Mouse (Mus musculus): ENCODE measurements around the gene Qrsl1.
A peak's percentile ranks its signal among the peaks of the same experiment; 100 is the strongest.
"Not testable (repeated sequence)": the region's sequence is repeated elsewhere in the genome, so short reads cannot be mapped to it uniquely, and the experiment has no call there.

The Qrsl1 gene

GRCm38 (mm10) chr10:43901578-43902194 lies at the start of gene Qrsl1, which contains the start of gene Rtn4ip1:
TSS of gene Qrsl1 (minus strand) at chr10:43901745.
TSS of gene Rtn4ip1 (plus strand) at chr10:43901807.
- peak; percentile 91 for DNase-seq (ENCODE audit: low spot score)

DNA sequence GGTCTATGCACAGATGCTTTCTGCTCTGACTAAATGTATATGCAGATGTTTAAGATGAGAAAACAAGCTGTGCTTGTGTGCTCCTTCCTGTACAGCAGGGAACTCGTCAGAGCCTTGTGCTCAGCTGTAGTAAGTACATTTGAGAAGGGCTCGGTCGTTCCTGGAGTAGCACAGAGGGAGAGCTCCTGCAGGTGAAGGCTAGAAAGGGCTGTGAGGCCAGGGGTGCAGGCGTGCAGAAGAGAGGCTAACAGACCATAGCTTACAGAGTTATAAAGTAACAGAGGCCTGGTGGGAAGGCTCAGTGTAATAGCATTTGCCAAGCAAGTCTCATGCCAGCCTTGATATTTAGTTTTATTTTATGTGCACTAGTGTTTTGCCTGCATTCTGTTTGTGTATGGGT lies 43.9 kb upstream of the Qrsl1 start:
- DNase-seq (ENCODE audit: low spot score), result no peak

DNA sequence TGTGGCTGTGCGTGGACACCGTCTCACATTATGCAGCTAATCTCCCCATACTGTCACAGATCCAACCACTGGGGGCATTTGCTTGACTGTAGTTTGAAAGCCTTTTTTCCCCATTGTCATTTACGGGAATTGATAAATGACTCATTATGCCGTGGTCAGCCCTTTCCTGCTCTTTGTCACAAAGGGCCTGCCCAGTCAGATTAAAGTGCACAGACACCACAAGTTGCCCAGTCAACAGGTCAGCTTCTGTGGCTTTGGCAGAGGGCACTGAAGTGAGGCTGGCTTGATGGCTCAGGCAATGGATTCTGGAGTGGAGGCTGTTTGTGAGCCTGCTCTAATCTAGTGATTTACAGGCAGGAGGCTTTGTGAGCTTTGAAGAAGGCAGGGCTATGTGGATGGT lies 42.2 kb upstream of the Qrsl1 start:
- DNase-seq (ENCODE audit: low spot score), result no peak

DNA sequence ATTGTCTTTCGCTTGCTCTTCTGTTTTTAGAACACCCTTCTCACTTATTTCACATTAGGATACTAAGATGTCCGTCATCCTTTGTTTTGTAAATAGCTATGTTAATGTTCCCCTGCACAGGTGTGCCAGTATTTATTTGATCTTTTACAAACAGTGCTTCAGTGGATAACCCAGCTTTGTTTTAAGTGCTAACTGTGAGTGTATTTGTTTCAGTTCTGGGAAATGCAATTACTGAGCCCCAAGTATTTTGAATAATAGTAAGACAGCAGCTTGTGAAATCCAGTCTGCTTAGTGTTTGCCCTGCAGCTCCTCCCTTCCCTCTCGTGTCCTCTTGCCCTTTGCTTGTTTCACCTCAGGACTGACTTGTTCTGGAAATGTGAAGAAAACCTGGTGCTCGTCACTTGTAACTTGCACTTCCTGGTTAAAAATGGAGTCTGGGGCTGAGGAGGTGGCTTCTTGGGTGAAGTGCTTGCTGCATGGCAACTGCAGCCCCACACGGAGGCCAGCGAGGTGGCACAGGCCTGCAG lies 37.7 kb upstream of the Qrsl1 start:
- no peak for DNase-seq (ENCODE audit: low spot score)

DNA sequence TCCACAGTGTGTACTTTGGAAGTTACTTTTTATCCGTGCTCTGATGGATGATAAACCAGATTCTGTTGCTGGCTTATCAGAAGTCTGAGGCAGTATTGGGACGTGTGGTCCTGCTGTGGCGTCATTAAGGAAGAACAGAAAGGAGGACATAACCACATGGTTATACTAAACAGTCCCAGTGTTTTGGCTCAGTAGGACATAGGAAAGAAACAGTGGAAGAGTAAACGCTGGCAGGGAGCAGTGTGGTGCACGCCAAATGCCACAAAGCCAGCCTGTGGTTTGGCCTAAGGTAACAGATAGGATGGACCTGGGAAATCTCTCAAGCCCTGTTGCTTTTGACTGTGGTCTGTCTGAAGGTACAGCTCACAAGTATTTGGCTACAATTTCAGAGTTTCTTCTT lies 27.1 kb upstream of the Qrsl1 start:
- no peak for DNase-seq (ENCODE audit: low spot score)

DNA sequence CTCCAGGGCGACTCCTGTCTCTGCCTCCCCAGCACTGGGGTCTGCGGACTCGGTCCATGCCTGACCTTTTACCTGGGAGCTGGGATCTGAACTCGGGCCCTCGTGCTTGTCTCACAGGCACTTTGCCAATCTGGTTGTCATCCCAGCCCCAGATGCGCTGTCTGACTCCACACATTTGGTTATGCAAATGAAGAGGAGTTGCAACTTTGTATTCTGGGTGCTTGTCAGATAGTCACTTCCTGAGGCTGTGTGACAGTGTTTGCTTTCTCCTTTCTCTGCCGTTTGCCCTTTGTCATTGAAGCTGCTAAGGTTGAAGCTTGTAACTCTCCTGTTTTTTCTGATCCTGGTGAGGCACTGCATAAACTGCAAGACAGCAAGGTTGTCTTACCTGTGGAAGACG lies 26.2 kb upstream of the Qrsl1 start:
- DNase-seq (ENCODE audit: low spot score), result no peak

- DNase-seq (ENCODE audit: low spot score), result not testable (repeated sequence)
Observed at GRCm38 (mm10) chr10:43925776-43926175, 24.2 kb upstream of the Qrsl1 start.

DNA sequence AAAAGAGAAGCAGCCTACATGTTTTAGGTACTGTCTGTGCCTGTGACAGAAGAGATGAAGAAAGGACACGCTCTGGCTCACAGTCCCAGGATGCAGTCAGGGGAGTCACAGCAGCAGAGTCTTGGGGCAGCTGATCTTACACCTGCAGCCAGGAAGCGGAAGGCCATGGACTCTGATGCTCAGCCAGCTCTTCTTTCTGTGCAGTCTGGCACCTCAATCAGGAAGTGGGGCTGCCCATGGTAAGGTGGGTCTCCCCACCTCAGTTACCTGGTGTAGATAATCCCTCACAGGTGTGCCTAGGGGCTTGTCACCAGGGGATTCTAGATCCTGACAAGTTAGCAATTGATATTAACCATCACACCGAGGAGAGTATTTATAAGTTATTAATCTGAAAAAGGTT lies 21.6 kb upstream of the Qrsl1 start:
- no peak for DNase-seq (ENCODE audit: low spot score)

DNA sequence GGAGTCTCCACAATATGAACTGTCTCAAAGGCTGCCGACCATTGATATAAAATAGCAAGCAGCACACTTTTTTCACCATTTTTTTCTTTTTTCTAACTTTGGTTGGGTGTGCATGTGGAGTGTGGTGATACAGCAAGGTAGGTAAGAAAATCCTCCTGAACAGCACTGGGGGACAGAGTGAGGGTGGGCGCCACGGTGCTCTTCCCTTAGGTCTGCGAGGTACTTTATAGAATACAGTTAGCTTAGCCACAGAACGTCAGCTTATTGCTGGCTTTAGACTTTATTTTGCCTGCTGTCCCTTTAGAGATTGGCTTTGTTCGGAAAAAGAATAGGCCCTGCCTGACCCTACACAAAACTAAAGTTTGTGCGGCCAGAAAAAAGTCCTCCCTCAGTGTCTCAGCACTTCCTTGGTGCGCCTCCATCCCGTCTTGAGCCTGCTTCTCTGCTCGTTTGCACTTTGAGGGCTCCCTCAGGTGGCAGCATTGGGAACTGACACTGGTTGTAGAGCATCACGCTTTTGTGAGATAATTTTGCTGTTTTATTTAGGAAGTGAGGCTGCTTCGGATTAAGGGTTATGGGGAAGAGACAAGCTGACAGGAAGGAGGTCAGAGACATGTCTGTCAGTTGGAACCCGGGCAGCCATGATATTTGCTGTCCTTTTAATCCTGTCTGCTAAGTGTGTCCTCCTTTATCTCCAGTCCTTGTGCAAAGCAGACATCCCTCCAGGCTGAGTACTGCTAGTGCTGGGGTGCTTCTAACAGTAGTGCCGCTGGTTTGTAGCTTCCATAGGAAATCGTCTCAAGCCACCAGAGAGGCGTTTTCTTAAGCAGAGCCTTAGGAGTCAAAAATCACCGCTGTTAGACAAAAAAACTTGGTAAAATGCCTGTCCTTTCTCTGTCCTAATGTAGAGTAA lies 17.4 kb upstream of the Qrsl1 start:
- DNase-seq (ENCODE audit: low spot score), result peak; percentile 80

GRCm38 (mm10) chr10:43916737-43917136 lies 15.2 kb upstream of the Qrsl1 start:
- no peak for DNase-seq (ENCODE audit: low spot score)

DNA sequence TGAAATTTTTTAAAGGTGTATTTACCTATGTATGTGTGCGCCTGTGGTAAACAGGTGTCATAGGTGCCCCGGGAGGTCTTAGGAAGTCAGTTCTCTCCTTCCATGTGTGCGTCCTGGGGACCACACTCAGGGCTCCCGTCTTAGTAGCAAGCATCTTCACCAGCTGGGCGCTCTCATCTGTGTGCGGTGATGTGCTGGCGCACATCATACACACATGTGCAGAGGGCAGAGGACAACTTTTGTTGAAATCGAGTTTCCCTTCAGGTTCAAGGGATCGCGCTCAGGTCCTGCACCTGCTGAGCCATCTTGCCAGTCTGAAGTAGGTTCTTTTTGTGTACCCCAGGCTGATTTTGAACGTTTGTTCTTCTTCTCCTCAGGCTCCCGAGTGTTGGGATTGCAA lies 14.6 kb upstream of the Qrsl1 start:
- DNase-seq (ENCODE audit: low spot score), result no peak

DNA sequence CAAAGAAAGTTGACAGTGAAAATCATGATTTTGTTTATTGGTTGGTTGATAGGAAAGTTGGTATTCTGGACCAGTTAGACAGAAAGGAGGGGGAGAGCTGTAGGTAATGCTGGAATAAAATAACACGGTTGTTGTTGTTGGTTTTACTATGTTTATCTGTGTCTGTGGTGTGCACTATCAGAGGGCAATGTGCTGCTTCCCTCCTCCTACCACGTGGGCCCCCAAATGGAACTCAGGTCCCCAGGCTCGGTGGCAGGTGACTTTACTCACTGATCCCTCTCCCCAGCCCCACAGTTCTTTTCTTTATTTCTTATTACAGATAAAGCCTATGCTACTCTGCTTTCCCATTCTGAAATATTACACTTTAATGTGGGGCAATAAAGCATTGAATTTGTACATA lies 10.7 kb upstream of the Qrsl1 start:
- no peak for DNase-seq (ENCODE audit: low spot score)

DNA sequence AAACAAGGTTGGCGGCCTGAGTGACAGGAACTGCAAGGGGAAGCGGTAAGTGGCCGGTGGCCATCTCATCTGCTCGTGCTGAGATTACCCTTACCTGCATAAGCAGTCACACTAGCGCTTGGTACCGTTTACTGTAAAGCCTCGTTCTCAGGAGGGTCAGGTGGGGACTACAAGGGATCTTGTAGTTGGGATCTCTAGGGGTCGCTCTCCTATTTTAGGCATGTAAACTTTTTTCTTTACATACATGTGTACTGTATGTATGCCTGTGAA lies 9.3 kb upstream of the Qrsl1 start:
- no peak for DNase-seq (ENCODE audit: low spot score)

DNA sequence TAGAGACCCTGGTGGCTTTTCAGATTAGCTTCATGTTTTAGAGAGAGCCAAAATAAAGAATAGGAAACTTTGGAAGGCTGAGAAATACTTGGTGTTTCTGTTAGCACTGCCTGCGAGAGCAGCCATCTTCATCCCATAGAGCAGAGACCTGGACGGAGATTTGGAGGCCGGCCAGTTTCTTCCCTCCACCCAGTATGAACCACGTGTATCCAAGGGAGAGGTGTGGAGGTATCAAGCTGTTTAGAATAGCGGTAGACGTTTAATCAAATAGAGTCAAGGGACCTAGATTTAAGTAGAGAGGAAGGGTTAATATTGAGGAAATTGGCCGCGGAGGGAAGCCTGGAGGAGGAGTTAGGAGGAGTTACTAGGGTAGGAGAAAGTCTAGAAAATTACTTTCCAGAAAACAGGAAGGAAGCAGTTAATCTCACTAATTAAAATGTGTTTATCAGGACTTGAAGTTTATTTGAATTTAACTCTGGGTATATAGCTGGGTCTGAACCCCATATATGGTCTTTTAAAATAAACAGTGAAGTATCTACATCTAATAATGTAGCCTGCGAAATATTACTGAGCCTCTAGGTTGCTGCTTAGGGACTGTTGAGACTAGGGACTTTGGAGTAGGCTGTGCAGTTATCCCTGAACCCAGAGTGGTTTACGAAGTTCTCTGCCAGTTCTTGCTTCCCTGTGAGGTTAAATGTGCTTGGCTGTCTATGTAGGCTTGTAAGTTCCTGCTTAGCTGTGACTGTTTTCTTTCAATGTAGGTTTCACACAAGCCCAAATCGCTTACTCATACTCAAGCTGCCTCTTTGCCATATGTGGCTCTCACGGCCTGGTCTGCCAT lies 8.7 kb upstream of the Qrsl1 start:
- DNase-seq (ENCODE audit: low spot score), result no peak

DNA sequence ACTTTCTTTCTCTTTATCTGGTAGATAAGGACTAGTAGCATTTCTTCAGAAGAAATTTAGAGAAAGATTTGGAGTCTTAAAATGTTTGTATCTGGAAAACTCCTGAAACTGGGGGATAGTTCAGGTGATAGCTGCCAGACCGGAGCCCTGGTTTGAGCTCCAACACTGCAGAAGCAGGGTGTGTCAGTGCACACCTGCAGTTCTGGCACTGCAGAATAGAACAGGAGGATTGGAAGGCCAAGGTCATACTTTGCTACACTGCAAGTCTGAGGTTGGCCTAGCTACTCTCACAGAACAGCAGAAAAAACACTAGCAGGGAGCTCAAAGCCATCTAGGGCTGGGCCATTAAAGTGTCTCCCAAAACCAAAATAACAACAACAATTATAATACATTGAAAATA lies 3.0 kb upstream of the Qrsl1 start:
- no peak for DNase-seq (ENCODE audit: low spot score)

DNA sequence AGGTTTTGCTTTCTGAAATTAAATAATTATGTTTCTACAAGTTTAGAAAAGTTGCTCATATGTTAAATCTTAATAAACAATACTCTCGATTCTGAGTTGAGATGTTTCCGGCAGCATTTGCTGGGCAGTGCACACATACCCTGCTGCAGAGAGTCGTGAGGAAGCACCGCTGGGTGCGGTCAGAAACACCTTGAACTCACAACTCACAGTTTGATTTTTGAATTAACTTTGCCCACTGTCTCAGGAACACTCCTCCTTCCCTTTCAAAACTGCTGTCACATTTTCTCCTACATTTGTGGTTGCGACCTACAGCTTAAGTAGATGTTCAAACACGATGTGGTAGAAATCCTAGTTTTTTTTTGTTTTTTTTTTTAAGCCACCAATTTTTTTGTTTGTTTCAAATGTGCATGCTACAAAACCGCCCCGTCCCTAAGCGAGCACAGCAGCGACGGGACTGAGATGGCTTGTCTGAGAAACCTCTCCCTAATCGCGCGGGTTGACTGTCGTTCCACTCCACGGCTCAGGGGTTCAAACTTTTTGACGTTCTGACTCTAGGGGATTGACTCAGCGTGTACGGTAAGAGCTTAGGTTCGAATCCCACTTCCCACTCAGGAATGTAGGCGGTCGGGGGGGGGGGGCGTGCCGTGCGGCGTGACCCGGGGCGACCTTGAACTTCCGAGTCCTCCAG lies 518 bp downstream of the Qrsl1 start:
- DNase-seq (ENCODE audit: low spot score), result no peak

DNA sequence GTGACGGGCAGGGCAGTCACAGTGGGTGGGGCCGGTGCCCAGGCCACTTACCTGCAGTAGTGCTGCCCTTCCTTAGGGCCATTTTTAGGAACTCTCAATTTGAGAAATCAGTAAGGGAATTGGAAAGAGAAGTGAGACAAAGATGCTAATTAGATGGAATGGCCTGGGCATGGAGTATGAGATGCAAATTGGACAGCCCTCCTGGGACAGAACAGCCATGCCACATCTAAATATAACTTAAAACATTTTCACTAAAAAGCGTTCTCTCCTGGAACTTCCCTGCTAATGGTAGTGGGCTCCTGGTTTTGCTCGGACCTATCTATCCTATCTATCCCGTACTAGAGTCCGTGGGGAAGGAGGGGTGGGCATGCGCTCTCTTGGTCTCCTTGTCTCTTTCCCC lies 3.3 kb downstream of the Qrsl1 start:
- no peak for DNase-seq (ENCODE audit: low spot score)

- DNase-seq (ENCODE audit: low spot score), result no peak
Observed at GRCm38 (mm10) chr10:43896065-43896464, 5.5 kb downstream of the Qrsl1 start.

DNA sequence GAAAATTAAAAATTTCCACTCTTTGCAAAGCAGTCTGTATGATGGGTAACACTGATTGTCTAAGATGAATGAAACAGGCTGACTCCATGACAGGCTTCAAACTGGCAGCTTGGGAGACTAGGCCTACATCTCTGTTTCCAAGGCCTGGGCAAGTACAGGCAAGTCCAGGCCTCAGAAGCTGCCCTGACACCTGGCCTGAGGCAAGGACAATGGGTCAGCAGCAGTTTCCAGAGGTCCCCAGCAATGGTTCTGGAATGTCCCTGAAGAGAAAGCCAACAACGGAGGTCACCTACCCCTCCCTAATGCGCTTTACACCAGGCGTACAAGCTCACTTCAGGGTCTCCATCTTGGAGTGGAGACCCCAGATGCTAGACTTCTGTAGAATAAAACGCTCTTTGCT lies 8.6 kb downstream of the Qrsl1 start:
- DNase-seq (ENCODE audit: low spot score), result no peak

DNA sequence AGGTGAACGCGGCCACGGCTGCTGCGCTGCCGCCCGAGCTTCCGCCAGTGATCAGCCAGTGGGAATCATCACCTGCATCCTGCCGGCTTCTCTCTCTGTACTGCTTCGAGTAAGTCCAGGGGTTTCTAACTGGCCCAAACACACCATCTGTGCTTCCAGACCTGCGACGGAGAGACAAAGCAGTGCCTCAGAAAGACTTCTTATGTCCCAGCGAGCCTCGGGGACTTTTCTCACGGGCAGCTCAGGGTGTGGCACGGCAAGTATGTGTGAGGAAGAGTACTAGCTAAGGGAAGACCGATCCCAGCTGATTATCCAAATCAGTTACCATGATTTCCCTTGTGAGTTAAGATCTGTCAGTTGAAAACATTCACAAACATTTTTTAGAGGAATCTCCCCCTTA lies 12.6 kb downstream of the Qrsl1 start:
- no peak for DNase-seq (ENCODE audit: low spot score)

GRCm38 (mm10) chr10:43887676-43888075 lies 13.9 kb downstream of the Qrsl1 start:
- DNase-seq (ENCODE audit: low spot score), result no peak

DNA sequence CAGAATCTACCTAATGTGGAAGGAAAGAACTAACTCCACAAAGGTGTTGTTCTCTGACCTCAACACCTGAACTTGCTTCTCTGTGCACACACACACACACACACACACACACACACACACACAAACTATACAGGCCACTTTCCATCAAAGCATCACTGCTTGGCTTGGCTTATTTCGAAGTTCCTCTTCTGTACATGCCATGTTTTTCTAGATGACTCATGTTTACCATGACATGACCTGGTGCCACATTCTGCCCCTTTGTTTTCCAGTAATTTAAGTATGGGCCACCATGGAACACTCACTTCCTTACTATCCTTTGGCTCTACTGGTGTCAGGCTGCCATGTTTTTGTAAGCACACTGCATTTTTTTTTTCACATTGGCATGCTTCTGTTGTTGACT lies 30.1 kb downstream of the Qrsl1 start:
- DNase-seq (ENCODE audit: low spot score), result no peak
